Mouse (Mus musculus) common myeloid progenitor, adult 5-6 weeks (primary cell): Measurements from ENCODE around the gene Xpnpep1. TPM values are rescaled to one million over a fixed set of nuclear protein-coding genes. Genes with fewer than 3 reads are reported as not detected.

Source experiments
- ATAC-seq: replicated peaks from 2 replicates; pipeline ENCODE4 v1.8.0; 2016; ENCODE audit warnings: low read depth, mild to moderate bottlenecking, moderate TSS enrichment, inconsistent platforms; ENCODE audit not compliant: poor library complexity, severe bottlenecking
- total RNA-seq: library from RNA; stranded (forward); fragments of 200-1000, 187-1606 nt; gene quantifications from 2 replicates; pipeline ENCODE4 v1.2.3, GENCODE M21; 2017

Xpnpep1 gene
- total RNA-seq, 1 experiment from 2014 or later: 56.4 TPM

DNA sequence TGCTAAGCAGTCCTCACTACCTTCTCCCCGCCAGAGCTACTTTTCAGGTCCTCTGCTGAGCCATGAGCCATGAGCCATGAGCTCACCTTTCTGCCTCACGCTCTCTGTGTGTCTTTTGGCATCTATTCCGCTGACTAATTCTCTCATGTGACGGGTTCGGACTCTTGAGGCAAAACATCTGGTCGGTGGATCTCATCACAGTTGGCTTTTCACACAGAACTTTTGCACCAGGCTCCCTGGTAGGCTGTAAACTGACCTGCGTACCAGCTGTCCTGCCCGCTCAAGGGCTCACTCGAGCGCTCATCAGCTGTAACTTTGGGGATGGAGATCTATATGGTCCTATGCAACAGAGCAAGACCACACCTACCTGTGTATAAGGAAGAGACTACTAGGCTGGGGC, 26.9 kb upstream of the Xpnpep1 start:
- no peak for ATAC-seq

DNA sequence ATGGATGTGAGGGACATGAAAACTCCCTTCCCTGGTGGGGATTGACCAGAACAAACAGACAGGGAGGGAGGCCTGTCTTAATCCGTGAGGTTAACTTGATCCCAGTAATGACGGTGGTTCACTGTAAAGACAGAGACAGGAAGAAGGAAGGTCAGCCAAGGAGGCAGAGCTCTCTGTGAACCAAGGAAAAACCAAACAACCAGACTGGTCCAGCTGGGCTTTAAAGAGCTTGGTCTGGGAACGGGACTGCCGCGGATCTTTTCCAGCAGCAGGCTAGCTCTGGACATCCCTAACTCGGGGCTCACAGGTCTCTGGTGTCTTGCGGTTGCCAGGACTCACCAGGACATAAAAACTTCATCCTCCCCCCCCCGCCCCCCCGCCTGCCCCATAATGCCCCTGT, 26.5 kb upstream of the Xpnpep1 start:
- no peak for ATAC-seq

DNA sequence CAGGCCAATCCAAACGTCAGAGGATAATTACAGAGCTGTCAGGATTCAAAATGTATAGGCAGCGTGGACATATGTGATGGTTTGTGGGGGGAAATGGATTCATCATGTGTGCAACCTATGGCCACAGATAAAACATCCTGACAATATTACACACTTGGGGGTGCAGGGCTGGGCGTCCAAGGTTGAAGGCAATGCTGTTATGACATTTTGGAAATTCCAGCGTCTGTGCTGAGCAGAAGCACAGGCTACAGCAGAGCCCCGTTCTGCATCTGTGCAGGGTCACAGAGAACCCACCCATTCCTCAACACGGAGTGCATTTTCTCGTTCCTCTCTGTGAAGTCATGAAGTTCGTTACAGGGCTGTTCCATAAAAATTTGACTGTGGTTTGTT, 25.0 kb upstream of the Xpnpep1 start:
- no peak for ATAC-seq

DNA sequence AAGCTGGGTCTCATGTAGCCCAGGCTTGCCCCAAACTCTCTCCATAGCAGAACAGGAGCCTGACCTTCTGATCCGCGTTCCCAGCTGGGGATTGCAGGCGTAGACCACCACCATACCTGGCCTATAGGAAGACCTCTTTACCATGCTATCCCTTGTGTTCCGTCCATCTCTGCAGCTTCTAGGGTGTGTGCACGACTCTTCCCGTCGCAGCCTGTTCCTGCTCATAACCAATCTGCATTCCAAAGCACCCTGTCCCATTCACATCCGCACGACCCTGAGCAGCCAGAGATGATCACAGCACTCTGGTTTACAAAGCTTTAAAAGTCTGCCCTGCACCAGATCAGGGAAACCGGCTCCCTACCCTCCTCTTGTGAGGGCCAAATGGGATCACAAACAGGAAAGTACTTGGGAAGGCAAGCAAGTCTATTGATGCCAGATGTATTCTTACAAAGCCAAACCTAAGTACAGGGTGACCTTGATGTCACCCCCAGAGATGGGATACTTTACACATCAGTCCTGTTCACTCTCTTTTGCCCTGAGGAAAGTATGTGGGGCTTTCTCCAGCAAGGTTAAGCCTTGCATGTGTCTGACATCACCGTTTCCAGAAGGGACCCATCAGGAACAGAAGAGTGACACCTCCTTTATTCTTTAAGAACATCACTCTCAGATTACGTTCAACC, 24.4 kb upstream of the Xpnpep1 start:
- ATAC-seq: no peak

DNA sequence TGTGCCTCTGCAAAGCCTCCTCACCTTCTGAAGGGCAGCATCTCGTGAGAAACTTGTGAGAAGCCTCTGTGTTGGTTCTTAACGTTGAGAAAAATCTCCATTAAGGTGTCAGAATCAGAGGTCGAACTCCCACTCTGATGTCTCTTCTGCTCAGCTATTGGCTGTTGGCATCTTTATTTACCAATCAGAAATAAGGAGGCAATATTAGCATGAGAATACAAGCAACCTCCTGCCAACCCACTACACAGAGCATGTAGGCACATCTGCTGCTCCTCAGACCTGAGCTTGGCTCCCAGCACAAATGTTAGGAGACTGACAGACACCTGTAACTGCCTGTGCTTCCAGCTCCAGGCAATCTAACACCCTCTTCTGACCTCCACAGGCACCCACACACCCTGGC, 22.0 kb upstream of the Xpnpep1 start:
- no peak for ATAC-seq

DNA sequence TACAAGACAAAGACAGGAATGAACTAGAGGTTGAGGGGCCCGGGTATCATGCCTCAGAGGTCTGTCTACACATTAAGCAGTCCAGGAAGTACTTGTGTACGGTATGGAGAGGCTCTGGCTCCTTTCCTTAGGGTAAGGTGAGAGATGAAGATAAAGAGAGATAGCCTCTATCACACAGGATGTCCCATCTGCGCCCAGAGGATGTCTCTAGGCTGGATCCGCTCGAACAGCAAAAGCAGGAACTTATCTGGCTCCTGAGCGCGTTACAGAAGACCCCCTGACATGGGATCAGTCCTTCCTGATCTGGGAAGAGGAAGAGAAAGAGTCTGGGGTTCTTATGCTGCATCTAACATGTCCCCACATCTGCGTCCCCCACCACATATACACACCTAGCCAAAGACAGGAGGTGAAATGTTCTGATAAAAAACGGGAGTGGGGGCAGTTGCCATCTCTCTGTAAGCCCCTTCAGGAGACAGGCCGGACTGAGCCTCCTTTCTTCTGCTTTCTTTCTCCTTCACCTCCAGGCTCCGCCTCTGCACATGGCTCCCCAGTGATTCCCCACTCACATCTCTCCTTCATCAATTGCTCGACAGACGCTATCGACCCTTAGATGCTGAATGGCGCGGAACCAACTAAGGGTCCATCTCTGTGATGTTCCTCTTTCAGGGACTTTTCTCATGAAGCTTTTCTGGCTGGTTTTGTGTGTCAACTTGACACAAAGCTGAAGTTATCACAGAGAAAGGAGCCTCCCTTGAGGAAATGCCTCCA, 19.5 kb upstream of the Xpnpep1 start:
- ATAC-seq: peak; percentile 43; the same call in 1 of the 2 replicates

DNA sequence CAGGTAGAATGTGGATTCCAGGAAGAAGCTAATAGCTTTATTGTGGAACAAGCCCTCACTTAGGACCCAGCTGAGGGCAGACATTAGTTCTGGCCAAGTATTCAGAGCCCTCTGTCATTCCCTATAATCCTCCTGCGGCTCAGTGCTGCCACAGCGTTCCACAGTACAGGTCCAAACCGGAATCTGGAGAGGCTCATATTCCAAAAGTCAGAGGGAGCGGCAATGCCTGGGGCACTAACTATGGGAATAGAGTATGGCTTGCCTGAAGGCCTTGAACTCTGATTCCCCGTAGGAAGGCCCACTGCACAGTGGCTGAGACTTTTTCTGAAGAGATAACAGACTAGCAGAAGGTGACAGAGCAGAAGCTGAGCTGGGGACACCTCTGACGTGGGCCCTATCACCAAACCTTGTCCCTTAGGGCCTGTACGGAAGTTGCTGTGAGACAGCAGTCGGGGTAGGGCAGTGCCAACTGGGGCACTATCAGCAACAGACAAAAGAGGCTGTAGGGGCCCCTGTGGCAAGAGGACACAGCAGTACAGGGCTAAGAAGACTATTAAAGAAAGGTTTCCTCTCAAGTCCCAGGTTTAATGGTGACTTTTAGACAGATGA, 18.8 kb upstream of the Xpnpep1 start:
- peak; percentile 95 for ATAC-seq

DNA sequence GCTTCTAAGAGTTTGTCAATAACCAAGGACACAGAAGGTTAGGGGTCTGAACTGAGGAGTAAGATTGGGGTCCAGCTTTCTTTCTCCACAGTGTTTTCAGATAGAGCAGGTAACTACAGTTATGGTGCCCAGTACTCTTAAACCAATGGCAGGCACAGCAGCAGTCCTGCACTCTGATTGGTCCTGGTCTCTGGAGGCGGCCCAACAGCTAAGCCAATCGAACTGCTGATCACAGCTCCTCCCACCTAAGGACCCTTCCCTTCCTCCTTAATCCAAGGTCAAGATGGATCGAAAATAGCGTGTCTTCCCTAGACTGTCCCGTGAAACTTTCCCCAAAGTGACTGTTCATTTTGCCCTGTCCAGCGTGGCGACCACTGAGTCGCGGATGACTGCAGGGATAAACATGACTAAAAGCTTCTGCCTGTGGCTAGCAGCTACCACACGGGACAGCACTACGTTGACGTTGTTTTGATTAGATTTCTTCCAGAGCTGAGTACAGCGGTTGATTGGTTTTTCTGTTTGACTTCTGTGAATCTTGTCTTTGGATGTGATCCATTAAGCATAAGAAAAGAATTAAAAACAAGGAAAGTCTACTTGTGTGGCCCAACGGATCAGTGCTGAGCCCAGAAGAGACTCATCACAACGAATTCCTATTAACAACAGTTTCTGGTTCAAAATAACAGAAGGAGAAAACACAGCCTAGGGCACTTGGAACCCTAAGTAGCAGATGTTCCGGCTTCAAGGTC, 18.1 kb upstream of the Xpnpep1 start:
- no peak for ATAC-seq

DNA sequence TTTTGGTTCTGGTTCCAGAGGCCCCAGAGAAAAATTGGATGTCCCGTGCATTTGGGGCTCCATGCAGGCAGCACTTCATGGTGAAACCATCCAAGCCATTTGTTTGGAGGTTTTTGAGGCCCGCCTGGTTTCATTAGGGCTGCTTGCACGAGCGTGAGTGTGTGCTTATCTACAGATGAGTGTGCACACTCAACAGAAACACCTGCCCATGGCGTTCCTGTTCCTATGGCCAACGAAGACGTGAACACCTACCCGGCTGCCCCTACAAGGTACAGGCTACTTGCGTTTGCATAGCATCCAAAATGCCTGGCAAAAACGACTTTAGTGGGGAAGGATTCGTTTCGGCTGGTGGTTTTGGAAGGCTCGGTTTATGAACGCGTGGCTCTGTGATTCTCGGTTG, 13.3 kb upstream of the Xpnpep1 start:
- no peak for ATAC-seq

DNA sequence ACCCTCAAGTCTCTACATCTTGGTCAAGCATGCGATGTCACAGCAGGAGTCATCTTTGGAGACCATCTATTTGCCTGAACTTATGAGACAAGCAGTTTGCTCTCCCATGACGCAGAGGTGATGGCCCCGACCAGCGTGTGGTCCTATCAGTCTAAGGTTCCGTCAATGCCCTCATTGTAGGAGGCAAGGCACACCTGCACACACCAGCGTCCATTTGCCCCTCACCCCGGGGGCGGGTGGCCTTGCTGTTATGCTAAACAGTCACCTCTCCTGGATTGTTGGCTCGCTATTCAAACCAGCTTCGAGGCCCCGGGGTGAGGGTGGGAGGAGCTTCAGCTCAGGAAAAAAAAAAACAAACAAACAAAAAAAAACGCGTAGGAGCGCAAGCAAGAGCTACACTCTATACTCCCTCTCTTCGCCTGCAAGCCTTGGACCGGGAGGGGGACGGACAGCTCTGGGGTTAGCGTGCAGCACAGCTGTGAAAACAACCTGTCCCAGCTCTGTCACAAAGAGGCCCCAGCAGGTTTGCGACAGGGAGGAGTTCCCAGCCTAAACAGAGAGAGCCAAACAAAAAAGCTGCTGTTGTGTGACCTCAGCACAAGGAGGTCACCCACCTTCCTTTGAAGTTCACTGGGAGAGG, 12.1 kb upstream of the Xpnpep1 start:
- no peak for ATAC-seq

DNA sequence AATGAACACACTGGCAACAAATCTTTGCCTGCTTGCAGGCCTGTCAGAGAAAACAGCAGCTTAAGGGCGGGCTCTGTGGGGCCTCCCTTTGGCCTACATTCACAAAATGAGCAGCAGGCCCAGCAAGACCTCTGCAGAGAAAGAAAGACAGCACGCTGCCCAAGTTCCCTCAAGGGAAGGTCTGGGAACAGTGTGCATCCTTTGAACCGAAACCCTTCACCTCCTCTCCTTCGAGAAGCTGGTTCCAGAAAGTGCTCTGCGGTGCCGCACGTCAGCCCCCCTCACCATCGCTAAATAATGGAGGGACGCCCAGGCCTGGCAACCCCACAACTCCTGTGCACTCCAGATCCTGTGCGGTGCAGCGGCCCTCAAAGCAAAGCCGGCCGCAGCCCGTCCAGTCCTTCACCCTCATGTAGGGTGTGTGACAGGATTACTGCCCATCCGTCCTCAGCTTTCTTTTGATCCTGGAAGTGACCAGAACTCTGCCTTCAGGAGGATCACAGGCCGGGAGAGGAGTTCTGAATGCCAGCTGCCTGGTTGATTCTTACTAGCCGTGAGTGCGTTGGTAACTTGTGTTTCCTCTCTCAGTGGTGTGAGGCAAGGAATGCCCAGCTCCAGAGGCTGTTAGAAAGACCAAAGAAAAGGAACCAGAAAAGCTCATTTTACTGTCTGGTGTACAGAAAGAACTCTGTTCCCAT, 11.4 kb upstream of the Xpnpep1 start:
- ATAC-seq: no peak

DNA sequence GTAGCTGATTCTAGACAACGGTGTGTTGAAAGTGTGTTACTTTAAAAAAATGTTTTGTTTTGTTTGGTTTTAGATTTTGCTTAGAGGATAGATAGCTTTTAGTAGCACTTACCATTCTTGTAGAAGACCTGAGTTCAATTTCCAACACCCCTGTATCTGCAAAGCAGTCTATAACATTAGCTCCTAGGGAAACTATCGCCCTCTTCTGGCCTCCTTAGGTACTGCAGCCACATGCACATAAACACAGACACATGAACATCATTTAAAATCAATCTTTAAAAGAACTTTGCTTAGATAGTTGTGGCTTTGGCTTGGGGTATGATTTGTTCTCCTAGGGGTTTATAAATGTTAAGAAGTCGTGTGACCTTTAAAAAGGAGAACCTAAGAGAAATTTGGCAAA, 10.1 kb upstream of the Xpnpep1 start:
- ATAC-seq: no peak

DNA sequence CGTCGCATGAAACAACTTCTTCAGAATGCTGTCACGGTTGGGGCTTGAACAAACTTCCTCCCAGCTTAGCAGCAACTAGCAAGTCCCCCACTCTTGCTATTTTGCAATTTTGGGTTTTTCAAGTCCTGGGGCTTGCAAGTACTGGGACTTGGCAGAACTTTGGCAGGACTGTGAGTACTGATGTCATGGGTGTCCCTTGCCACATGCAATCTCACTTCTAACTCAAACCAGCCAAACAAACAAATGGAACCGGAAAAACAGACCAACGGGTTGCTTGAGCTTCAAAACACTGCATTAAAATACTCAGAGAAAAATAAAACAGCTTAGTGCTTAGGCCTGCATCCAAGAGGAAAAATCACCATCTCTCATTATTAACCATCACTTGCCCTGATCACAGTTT, 7.2 kb upstream of the Xpnpep1 start:
- no peak for ATAC-seq

DNA sequence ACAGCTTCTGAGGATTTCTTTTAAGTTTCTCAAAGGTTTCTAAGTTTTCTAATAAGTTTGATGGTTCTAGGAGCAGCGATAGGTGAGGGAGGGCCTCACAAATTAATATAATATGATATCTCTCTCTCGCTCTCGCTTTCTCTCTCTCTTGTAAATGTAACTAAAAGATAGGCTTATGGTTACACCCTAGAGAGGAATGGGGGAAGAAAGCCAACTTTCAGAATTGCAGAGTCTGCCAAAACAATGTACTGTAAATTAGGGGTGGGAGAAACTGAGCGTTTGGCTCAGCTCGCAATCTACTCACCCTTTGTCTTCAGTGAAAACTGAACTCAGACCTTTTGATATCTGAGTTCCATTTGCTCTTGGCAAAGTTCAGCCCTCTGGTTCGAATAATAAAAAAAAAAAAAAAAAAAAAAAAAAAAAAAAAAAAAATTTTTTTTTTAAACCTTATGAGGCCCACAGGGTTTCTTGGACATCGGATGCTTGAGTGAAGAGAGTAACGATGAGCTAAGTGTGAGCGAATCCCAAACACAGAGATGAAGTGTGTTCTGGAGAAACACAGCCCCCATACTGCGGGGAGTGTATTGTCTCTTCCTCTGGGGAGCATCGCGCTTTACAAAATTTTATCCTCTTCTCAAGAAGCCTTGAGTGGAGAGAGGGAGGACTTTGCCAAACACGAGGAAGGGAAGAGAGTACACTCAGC, 3.6 kb upstream of the Xpnpep1 start:
- ATAC-seq: no peak

DNA sequence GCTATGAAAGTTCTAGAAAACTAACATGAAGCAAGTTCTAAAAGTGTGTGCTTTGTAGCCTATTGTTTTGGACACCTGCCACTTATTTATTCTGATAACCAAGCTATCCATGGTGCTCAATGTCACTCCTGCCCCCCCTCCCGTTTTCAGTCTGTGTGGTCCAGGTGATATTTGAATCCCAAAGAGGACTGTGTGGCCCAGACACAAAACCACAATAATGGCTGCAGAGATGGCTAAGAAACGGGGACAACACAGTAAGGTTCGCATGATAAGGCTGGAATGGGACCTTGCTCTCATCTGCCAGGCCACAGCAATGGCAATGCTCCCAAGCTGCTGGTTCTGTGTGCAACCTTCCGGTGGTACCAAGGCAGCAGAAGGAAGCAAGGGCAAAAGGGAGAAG, 1.6 kb upstream of the Xpnpep1 start:
- no peak for ATAC-seq

DNA sequence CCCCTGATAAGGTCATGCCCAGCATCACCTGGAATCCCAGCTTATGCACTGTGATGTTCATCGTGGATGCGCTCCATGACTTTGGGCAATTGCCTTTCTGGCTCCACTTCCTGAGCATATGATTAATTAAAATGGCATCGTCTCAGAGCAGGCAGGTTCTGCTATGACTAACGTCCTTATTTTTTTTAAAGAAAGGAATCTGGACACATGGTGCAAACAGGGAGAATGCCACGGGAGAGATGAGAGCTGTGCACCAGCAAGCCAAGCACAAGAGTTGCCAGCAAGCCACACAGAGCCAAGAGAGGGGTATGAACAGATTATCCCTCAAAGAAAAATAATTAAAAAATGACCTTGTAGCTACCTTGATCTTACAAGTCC, 1.1 kb upstream of the Xpnpep1 start:
- no peak for ATAC-seq

DNA sequence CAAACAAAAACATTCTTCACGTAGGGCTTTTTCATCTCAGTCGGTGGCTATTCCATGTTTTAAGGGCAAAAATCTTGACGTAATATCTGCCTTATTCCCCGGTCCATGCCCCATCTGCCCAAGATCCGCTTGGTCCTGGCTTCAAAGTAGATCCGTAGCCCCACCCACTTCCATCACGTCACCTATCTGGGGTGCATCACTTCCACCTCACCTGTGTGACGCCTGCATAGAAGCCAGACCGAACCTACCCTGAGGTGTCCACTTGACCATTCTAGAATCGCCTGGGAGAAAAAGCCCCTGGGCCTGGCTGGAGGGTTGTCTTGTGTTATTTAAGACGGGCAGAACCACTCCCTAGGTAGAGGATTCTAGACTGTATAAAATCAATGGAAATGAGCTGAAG, 924 bp downstream of the Xpnpep1 start:
- no peak for ATAC-seq

DNA sequence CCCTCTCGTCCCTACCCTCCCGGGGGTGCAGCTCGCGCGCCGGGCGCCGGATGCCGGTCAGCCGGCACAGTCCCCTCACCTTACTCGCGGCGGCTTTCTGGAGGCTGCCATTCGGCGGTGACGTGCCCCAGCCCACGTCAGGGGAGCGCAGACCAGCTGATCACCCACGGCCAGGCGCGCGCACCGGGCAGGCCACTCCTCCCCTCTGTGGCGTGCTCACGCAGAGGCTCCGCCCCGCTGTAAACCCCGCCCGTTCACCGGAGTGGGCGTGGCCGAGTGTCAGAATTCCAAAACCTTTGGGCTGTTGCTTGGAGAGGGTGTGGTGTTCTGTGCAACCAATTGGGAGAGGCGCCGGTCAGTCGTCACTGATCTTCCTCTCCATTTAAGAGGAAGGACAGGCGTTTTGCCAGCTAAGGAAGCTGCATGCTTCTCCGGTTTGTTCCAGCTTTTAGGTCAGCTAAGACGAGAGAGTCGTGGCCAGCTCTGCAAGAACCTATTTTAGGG, 1.5 kb downstream of the Xpnpep1 start:
- peak; percentile 95 for ATAC-seq

DNA sequence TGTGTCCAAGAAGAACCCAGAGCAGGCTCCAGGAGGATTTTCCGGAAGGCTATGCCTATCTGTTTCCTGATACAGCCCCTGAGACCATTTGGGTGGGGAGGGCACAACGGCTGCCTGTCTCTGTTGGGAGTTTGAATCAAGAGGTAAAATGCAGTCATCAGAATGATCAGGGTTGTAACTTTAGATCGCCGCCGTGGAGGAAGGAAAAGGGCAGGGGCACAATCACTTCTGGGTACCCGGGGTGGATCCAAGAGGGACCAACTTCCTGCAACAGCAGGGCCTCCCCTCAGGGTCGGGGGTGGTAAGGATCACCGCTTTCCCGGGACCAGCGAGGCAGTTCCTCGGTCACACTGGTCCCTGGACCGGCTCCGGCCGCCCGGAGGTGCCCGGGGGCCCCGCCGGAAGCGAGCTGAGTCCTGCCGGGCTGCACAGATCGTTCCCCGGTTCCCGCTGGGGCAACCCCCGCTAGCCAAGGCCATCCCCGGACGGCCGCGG, 2.0 kb downstream of the Xpnpep1 start:
- ATAC-seq: peak; percentile 8
